Mouse (Mus musculus): ENCODE data around the gene Dnajc3. TPM values are rescaled to one million over a fixed set of nuclear protein-coding genes. Genes with fewer than 3 reads are reported as not detected.

The Dnajc3 gene
- polyA plus RNA-seq, 1 experiment from 2014 or later: 45.8 TPM

DNA sequence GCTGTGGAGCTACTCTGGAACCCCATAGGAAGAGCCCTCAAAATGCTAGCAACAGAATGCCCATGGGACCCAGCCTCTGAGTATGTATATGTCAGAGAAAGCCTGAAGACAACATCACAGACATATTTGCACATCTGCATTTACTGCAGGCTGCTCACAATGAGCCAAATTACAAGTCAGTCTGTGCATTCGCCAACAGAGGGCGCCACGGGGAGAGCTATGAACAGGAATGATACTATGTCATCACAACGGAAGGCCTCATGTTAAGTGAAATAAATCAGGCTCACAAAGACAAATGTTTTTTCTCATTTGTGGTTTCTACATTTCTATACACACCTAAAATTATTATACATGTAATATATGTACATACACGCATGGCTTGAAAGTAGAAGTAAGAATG lies 88.1 kb downstream of the Dnajc3 start:
- Histone ChIP-seq H3K9me3 (replicated peaks) (no peaks in the 10 kb centered on the region), H3K4me3 (replicated peaks) (no peak overlapping the region), H3K36me3 (peaks cover 19% of the 10 kb centered on the region), H3K9ac (no peak overlapping the region), H3K4me2 (no peak overlapping the region), H3K27ac (no peak overlapping the region), H3K27me3 (no peaks in the 10 kb centered on the region), H3K4me1 (no peaks in the 10 kb centered on the region)
- ATAC-seq (replicated peaks; ENCODE audit: low FRiP score): no peak
- 76% methylated on average over 5 of the region's 5 CpGs for WGBS

DNA sequence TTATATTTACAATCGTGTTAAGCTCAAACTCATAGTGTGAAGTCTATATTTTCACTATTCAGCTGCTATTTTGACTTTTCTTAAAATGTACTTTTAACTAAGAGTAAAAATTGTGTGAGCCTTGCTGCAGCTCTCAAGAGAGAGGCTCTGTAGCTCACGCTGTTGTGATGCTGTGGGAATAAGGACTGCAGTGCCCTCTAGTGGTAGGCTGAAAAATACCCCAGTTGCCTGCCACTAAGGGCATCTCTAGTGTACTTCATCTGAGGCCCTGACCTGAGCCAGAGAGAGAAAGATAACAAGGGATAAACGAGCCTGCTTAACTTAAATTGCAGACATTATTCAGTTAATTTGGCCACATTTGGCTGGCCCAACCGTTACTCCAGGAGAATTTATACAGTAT lies 89.4 kb downstream of the Dnajc3 start:
- WGBS: 50% methylated on average over 4 of the region's 4 CpGs
- Histone ChIP-seq H3K4me2 (no peak overlapping the region), H3K4me1 (no peaks in the 10 kb centered on the region), H3K27me3 (no peaks in the 10 kb centered on the region), H3K9ac (no peak overlapping the region), H3K9me3 (replicated peaks) (no peaks in the 10 kb centered on the region), H3K27ac (no peak overlapping the region), H3K36me3 (peaks cover 30% of the 10 kb centered on the region), H3K4me3 (replicated peaks) (no peak overlapping the region)
- ATAC-seq (replicated peaks; ENCODE audit: low FRiP score): peak; percentile 79

DNA sequence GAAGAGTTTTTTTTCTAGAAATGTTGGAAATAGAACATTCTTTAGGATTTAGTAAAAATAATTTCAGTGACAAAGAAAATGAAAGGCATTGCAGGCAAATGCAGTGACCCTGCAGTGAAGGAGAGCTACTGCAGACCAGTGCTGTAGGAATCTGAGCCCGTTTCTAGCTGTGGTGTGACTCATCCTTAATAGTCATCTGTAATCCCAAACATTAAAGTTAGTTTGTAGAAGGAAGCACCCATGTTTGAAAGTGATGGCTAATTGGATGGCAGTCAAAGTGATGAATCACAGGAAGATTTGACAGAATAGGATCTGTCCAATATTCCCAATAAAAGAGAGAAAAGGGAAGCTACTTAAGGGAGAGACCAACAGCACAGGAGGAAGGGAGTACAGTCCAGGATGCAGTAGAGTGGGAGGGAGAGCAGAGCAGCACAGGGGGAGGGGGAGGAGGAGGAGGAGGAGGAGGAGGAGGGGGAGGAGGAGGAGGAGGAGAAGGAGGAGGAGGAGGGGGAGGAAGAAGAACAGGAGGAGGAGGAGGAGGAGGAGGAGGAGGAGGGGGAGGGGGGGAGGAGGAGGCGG lies 90.0 kb downstream of the Dnajc3 start:
- no peak overlapping the region for H3K4me3 ChIP-seq (replicated peaks)
- WGBS: 61% methylated on average over 2 of the region's 2 CpGs
- H3K36me3 ChIP-seq: peaks cover 30% of the 10 kb centered on the region
- no peak overlapping the region for H3K9ac ChIP-seq
- no peak overlapping the region for H3K27ac ChIP-seq
- H3K9me3 ChIP-seq (replicated peaks): no peaks in the 10 kb centered on the region
- no peak for ATAC-seq (replicated peaks; ENCODE audit: low FRiP score)
- no peaks in the 10 kb centered on the region for H3K4me1 ChIP-seq
- no peak overlapping the region for H3K4me2 ChIP-seq
- no peaks in the 10 kb centered on the region for H3K27me3 ChIP-seq

Other genes with a start within 250 kb of the Dnajc3 start
- 7.3 and 7.9 TPM in 2 replicates for gene Abcc4, start 231.8 kb upstream of the Dnajc3 start, polyA plus RNA-seq (2015; fragmentation: Nextera tagmentation; extraction: Ambion mirVana)
- 22.8 and 25.3 TPM in 2 replicates for gene Cldn10, start 150.1 kb upstream of the Dnajc3 start, polyA plus RNA-seq (2015; fragmentation: Nextera tagmentation; extraction: Ambion mirVana)
- gene Dzip1, start 12.5 kb upstream of the Dnajc3 start, polyA plus RNA-seq (2015; fragmentation: Nextera tagmentation; extraction: Ambion mirVana): 17.6 and 20.1 TPM in 2 replicates
- gene Uggt2, start 161.5 kb downstream of the Dnajc3 start, polyA plus RNA-seq (2015; fragmentation: Nextera tagmentation; extraction: Ambion mirVana): 12.7 and 13.3 TPM in 2 replicates
- 0.09 and 0.18 TPM in 2 replicates for gene Hs6st3, start 200.4 kb downstream of the Dnajc3 start, polyA plus RNA-seq (2015; fragmentation: Nextera tagmentation; extraction: Ambion mirVana)

All from kidney, embryonic 15.5 days (tissue).